In genomic region chr11:88848590-88848989, GRCm38 (mm10) we compare ENCODE assay signal across 7 mouse cellular contexts. TPM values are rescaled to one million over a fixed set of nuclear protein-coding genes. Genes with fewer than 3 reads are reported as not detected.
A peak's percentile ranks its signal among the peaks of the same experiment; 100 is the strongest.
DNase-seq lines count a peak whose midpoint lies in the region; ATAC-seq and TF ChIP-seq lines count a peak whose summit lies in the region.

No protein-coding gene starts in this region.

- no peak for TF ChIP-seq EP300 in CH12.LX (IDR thresholded peaks at IDR 0.05; ENCODE audit: low read length)
- no peak for TF ChIP-seq EP300 in liver, postnatal 0 days (IDR thresholded peaks at IDR 0.05; ENCODE audit: low read depth)

- peaks cover 23 to 65% of the 10 kb centered on the region in 2 experiments for H3K36me3 ChIP-seq in CH12.LX (replicated peaks in 1 of 2; ENCODE audit: control insufficient read depth in 1 of 2, insufficient read depth in 1 of 2, low read length in 1 of 2)
- H3K36me3 ChIP-seq in heart, embryonic 11.5 days (ENCODE audit: control insufficient read depth, insufficient read depth, low read length): peaks cover 5% of the 10 kb centered on the region
- peaks cover 13% of the 10 kb centered on the region; the same call in 1 of the 2 replicates for H3K36me3 ChIP-seq in liver, postnatal 0 days (replicated peaks; ENCODE audit: insufficient read depth, low read length)

- peaks cover 31 to 57% of the 10 kb centered on the region in 2 experiments for H3K4me1 ChIP-seq in CH12.LX (ENCODE audit: control insufficient read depth in 1 of 2, insufficient read depth in 2 of 2)
- H3K4me1 ChIP-seq in cortical plate, adult 2 months (ENCODE audit: control insufficient read depth, insufficient read depth, low read length): peaks cover 5% of the 10 kb centered on the region
- H3K4me1 ChIP-seq in heart, embryonic 11.5 days (ENCODE audit: control insufficient read depth, insufficient read depth, low read length): peaks cover 37% of the 10 kb centered on the region
- peaks cover 23% of the 10 kb centered on the region for H3K4me1 ChIP-seq in liver, postnatal 0 days (ENCODE audit: insufficient read depth)

- peak; percentile 86 to 89 for TF ChIP-seq CTCF in CH12.LX (conservative IDR thresholded peaks at IDR 0.05 in 1 of 2, IDR thresholded peaks at IDR 0.05 in 1 of 2; ENCODE audit: low read depth in 2 of 2, low read length in 2 of 2)
- peak; percentile 70 for TF ChIP-seq CTCF in cortical plate, adult 2 months (IDR thresholded peaks at IDR 0.05; ENCODE audit: extremely low read depth, insufficient read depth, low read length)
- peak; percentile 76 for TF ChIP-seq CTCF in liver, postnatal 0 days (IDR thresholded peaks at IDR 0.05; ENCODE audit: low read depth)

- peak overlapping the region; percentile 63 for H3K4me2 ChIP-seq in CH12.LX (ENCODE audit: insufficient read depth, low read depth, poor library complexity, severe bottlenecking)
- H3K4me2 ChIP-seq in heart, embryonic 11.5 days: peak overlapping the region; percentile 48
- H3K4me2 ChIP-seq in liver, postnatal 0 days (ENCODE audit: low read depth, low read length): no peak overlapping the region

- dilution Hi-C loops in CH12.LX (cut with MboI; ENCODE audit: extremely low pct_ligation_motif_present, extremely low pct_unique_long_range_greater_than_20kb, low sequenced_read_pairs): no loop called here

- peak; percentile 77 for DNase-seq in CH12.LX (ENCODE audit: extremely low read depth)
- peak; percentile 67 for DNase-seq in MN1 (ENCODE audit: low spot score)
- DNase-seq in kidney, adult 8-10 months: peak; percentile 47 to 70
- peak; percentile 50 for DNase-seq in liver, postnatal 0 days
- DNase-seq in retina, postnatal 7 days (ENCODE audit: low read depth, low spot score): peak; percentile 61

- H3K79me2 ChIP-seq in CH12.LX (replicated peaks; ENCODE audit: control insufficient read depth, extremely low read depth, insufficient read depth, poor library complexity, severe bottlenecking): peaks cover 15% of the 10 kb centered on the region

- H3K4me3 ChIP-seq in CH12.LX (replicated peaks in 1 of 3; ENCODE audit: low read depth in 2 of 3, low read length in 2 of 3, poor library complexity in 1 of 3): peak overlapping the region in 1 of 3 experiments; percentile 1
- H3K4me3 ChIP-seq in cortical plate, adult 2 months (ENCODE audit: insufficient read depth, low read length): no peak overlapping the region
- H3K4me3 ChIP-seq in heart, embryonic 11.5 days (ENCODE audit: low read depth, low read length): no peak overlapping the region
- no peak overlapping the region for H3K4me3 ChIP-seq in liver, postnatal 0 days (ENCODE audit: low read depth, low read length)

- H3K27ac ChIP-seq in CH12.LX (ENCODE audit: insufficient read depth, low read depth): peak overlapping the region; percentile 61; the same call in 1 of the 2 replicates
- H3K27ac ChIP-seq in cortical plate, adult 2 months (ENCODE audit: insufficient read depth, low read length): no peak overlapping the region
- peak overlapping the region; percentile 96 for H3K27ac ChIP-seq in heart, embryonic 11.5 days (ENCODE audit: low read depth, low read length)
- H3K27ac ChIP-seq in liver, postnatal 0 days (ENCODE audit: low read depth): no peak overlapping the region

- H3K27me3 ChIP-seq in CH12.LX (replicated peaks): no peaks in the 10 kb centered on the region
- H3K27me3 ChIP-seq in heart, embryonic 11.5 days (ENCODE audit: control insufficient read depth, insufficient read depth, low read length): no peaks in the 10 kb centered on the region
- no peaks in the 10 kb centered on the region for H3K27me3 ChIP-seq in liver, postnatal 0 days (ENCODE audit: insufficient read depth, low read length)

- 31% methylated on average over 5 of the region's 5 CpGs for WGBS in heart, embryonic 11.5 days (ENCODE audit: insufficient replicate concordance)
- 37% methylated on average over 5 of the region's 5 CpGs for WGBS in liver, postnatal 0 days (ENCODE audit: insufficient replicate concordance)

- ATAC-seq in heart, embryonic 11.5 days (replicated peaks; ENCODE audit: insufficient number of reproducible peaks, low FRiP score, low TSS enrichment): peak; percentile 39; the same call in 1 of the 2 replicates
- peak; percentile 49; the same call in 1 of the 2 replicates for ATAC-seq in liver, postnatal 0 days

- no peaks in the 10 kb centered on the region for H3K9me3 ChIP-seq in CH12.LX (replicated peaks; ENCODE audit: low read length)
- no peaks in the 10 kb centered on the region for H3K9me3 ChIP-seq in heart, embryonic 11.5 days (replicated peaks; ENCODE audit: control insufficient read depth, low read length)
- H3K9me3 ChIP-seq in liver, postnatal 0 days (ENCODE audit: low read length): no peaks in the 10 kb centered on the region

- no peak overlapping the region for H3K9ac ChIP-seq in CH12.LX (ENCODE audit: insufficient read depth, low read depth)
- H3K9ac ChIP-seq in heart, embryonic 11.5 days (ENCODE audit: low read depth, low read length): peak overlapping the region; percentile 62
- H3K9ac ChIP-seq in liver, postnatal 0 days (replicated peaks): no peak overlapping the region

- no peak for TF ChIP-seq POLR2A in CH12.LX (IDR thresholded peaks at IDR 0.05; ENCODE audit: low read depth, low read length)
- no peak for TF ChIP-seq POLR2A in cortical plate, adult 2 months (IDR thresholded peaks at IDR 0.05; ENCODE audit: extremely low read depth, insufficient read depth, low read length)

- TF ChIP-seq RAD21 in CH12.LX (IDR thresholded peaks at IDR 0.05; ENCODE audit: low read depth, low read length): peak; percentile 82

- in situ Hi-C loops in CH12.LX (cut with MboI; ENCODE audit: low pct_ligation_motif_present, low pct_unique_long_range_greater_than_20kb, low sequenced_read_pairs): no loop called here

TF ChIP-seq in CH12.LX, 34 proteins besides CTCF, POLR2A, EP300 and RAD21:
- TF ChIP-seq MAZ (IDR thresholded peaks at IDR 0.05; ENCODE audit: low read depth, low read length) (0 out of 2 replicates have a peak, but pooled peaks have one; percentile 26), MAFK (IDR thresholded peaks at IDR 0.05; ENCODE audit: insufficient replicate concordance, low read length) (no peak), SMC3 (IDR thresholded peaks at IDR 0.05; ENCODE audit: low read depth, low read length) (peak; percentile 77), ELF1 (IDR thresholded peaks at IDR 0.05; ENCODE audit: low read depth, low read length) (0 out of 2 replicates have a peak, but pooled peaks have one; percentile 39), PAX5 (IDR thresholded peaks at IDR 0.05; ENCODE audit: low read length) (no peak)

RNA-seq across cellular contexts. Expression of gene Akap1, which starts 15.8 kb away (rescaled TPM):
- 46.4 and 57.6 TPM in 2 replicates for total RNA-seq in CH12.LX (2012; rRNA removed)
- total RNA-seq in CH12.LX (2014; rRNA removed): 47.5 and 51.6 TPM in 2 replicates
- polyA plus RNA-seq in CH12.LX (2012; ENCODE audit: insufficient read length, low read depth): 53.4 and 54.8 TPM in 2 replicates
- polyA plus RNA-seq in cortical plate, adult 2 months (2012; rRNA removed): 39.6 and 42.3 TPM in 2 replicates
- 24.4 and 24.7 TPM in 2 replicates for polyA plus RNA-seq in heart, embryonic 11.5 days (2014; fragmentation: Nextera tagmentation; extraction: Ambion mirVana)
- 14.2 and 14.5 TPM in 2 replicates for polyA plus RNA-seq in liver, postnatal 0 days (2015; fragmentation: Nextera tagmentation; extraction: Ambion mirVana)

Comparison
In these comparisons a context has a peak if more than half of its experiments do, and no peak if none do; other contexts are left out.
1. H3K27ac ChIP-seq: peak in CH12.LX (single experiment) and heart, embryonic 11.5 days (single experiment); none in cortical plate, adult 2 months (single experiment) and liver, postnatal 0 days (single experiment).
2. Peak in every context shown above with its lines, with median percentiles within 50 percentile points of each other: DNase-seq and CTCF ChIP-seq.